Mouse (Mus musculus) bone marrow, adult 2 months (tissue): Measurements from ENCODE around the gene Neurl2.

Source experiments
- CTCF ChIP-seq: fragments of 200-500 bp; IDR thresholded peaks from 2 replicates; pipeline ENCODE4 v1.5.1; 2011; ENCODE audit warnings: low read length, control low read depth; ENCODE audit not compliant: control insufficient read depth, insufficient read depth
- POLR2A ChIP-seq: fragments of 200-500 bp; IDR thresholded peaks from 2 replicates; pipeline ENCODE4 v1.6.1; 2011; ENCODE audit warnings: low read depth, mild to moderate bottlenecking, control low read depth, low read length, borderline replicate concordance; ENCODE audit not compliant: control insufficient read depth

DNA sequence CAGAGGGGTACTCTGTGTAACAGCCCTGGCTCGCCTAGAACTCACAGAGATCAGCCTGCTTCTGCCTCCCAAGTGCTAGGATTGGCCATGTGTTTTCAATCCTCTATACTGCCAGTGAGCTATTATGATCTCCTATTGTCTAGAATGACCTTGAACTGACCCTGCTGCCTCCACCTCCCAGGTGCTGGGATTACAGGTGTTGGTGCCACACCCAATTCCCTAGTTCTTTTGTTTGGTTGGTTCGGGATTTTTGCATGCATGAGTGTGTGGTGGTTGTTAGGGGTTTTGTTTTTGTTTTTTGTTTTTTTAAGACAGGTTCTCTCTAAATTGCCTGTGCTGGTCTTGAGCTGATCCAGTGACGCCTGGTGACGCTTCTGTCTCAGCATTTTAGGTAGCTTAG is 9.3 kb downstream of the Neurl2 start:
- TF ChIP-seq CTCF = no peak
- TF ChIP-seq POLR2A = no peak
